ENCODE assay signal across 8 mouse cellular contexts in genomic region chr13:49146698-49147006, GRCm38 (mm10). TPM values are rescaled to one million over a fixed set of nuclear protein-coding genes. Genes with fewer than 3 reads are reported as not detected.
DNase-seq lines count a peak whose midpoint lies in the region; ATAC-seq and TF ChIP-seq lines count a peak whose summit lies in the region.

No protein-coding gene starts in this region.

- H3K4me1 ChIP-seq in cerebellum, adult 2 months (ENCODE audit: control insufficient read depth, insufficient read depth, low read length): peaks cover 35% of the 10 kb centered on the region
- peaks cover 22% of the 10 kb centered on the region for H3K4me1 ChIP-seq in megakaryocyte, embryonic 14.5 days
- H3K4me1 ChIP-seq in intestine, embryonic 15.5 days (replicated peaks): peaks cover 22% of the 10 kb centered on the region
- peaks cover 54% of the 10 kb centered on the region for H3K4me1 ChIP-seq in neural tube, embryonic 15.5 days

- no peak for TF ChIP-seq CTCF in cerebellum, adult 2 months (IDR thresholded peaks at IDR 0.05; ENCODE audit: borderline replicate concordance, insufficient read depth, low read depth, low read length)

- H3K27me3 ChIP-seq in cerebellum, adult 2 months (ENCODE audit: control insufficient read depth, insufficient read depth, low read length): no peaks in the 10 kb centered on the region
- peaks cover 98% of the 10 kb centered on the region for H3K27me3 ChIP-seq in megakaryocyte, embryonic 14.5 days (replicated peaks)
- peaks cover 7% of the 10 kb centered on the region for H3K27me3 ChIP-seq in intestine, embryonic 15.5 days (replicated peaks)
- peaks cover 15% of the 10 kb centered on the region; the same call in 1 of the 2 replicates for H3K27me3 ChIP-seq in neural tube, embryonic 15.5 days (replicated peaks)

- peak overlapping the region; percentile 75 for H3K9ac ChIP-seq in intestine, embryonic 15.5 days
- H3K9ac ChIP-seq in neural tube, embryonic 15.5 days (replicated peaks): peak overlapping the region; percentile 69

- no peak for ATAC-seq in cerebellum, adult (ENCODE audit: insufficient number of reproducible peaks, low FRiP score, low TSS enrichment)
- ATAC-seq in megakaryocyte, adult 5-6 weeks (ENCODE audit: poor library complexity, severe bottlenecking): no peak
- ATAC-seq in intestine, embryonic 15.5 days: peak; percentile 5; the same call in 1 of the 2 replicates
- no peak for ATAC-seq in neural tube, embryonic 15.5 days (ENCODE audit: low FRiP score)

- H3K4me3 ChIP-seq in cerebellum, adult 2 months (replicated peaks; ENCODE audit: insufficient read depth, low read depth, low read length): peak overlapping the region; percentile 97
- H3K4me3 ChIP-seq in megakaryocyte, embryonic 14.5 days (replicated peaks): peak overlapping the region; percentile 88
- peak overlapping the region; percentile 80 for H3K4me3 ChIP-seq in intestine, embryonic 15.5 days (replicated peaks)
- H3K4me3 ChIP-seq in neural tube, embryonic 15.5 days (replicated peaks): peak overlapping the region; percentile 56

- H3K27ac ChIP-seq in cerebellum, adult 2 months (ENCODE audit: insufficient read depth, low read length): peak overlapping the region; percentile 60
- H3K27ac ChIP-seq in intestine, embryonic 15.5 days: no peak overlapping the region
- peak overlapping the region; percentile 88 for H3K27ac ChIP-seq in neural tube, embryonic 15.5 days (replicated peaks)

- 1% methylated on average over 44 of the region's 44 CpGs for WGBS in cerebellum, adult 2 months
- WGBS in intestine, embryonic 15.5 days: under 1% methylated on average over 43 of the region's 44 CpGs
- 0% methylated on average over 34 of the region's 44 CpGs for WGBS in neural tube, embryonic 15.5 days

- TF ChIP-seq POLR2A in cerebellum, adult 2 months (IDR thresholded peaks at IDR 0.05; ENCODE audit: borderline replicate concordance, insufficient read depth, low read length): no peak

- no peaks in the 10 kb centered on the region for H3K36me3 ChIP-seq in megakaryocyte, embryonic 14.5 days (replicated peaks; ENCODE audit: low read length)
- H3K36me3 ChIP-seq in intestine, embryonic 15.5 days: no peaks in the 10 kb centered on the region
- no peaks in the 10 kb centered on the region for H3K36me3 ChIP-seq in neural tube, embryonic 15.5 days

- no peaks in the 10 kb centered on the region for H3K9me3 ChIP-seq in megakaryocyte, embryonic 14.5 days
- no peaks in the 10 kb centered on the region for H3K9me3 ChIP-seq in intestine, embryonic 15.5 days
- H3K9me3 ChIP-seq in neural tube, embryonic 15.5 days (replicated peaks): no peaks in the 10 kb centered on the region

- DNase-seq in cerebellum, adult 2 months: peak in 1 of 2 experiments; percentile 61
- no peak for DNase-seq in lung, postnatal 36 days
- DNase-seq in ovary, postnatal 10 days (ENCODE audit: low spot score): no peak

- H3K4me2 ChIP-seq in intestine, embryonic 15.5 days (replicated peaks): peak overlapping the region; percentile 98
- H3K4me2 ChIP-seq in neural tube, embryonic 15.5 days: peak overlapping the region; percentile 94

RNA-seq across cellular contexts. Expression of gene Wnk2, which starts 1.2 kb away (rescaled TPM):
- polyA plus RNA-seq in cerebellum, adult 2 months (2012; rRNA removed): 73.2 and 78.3 TPM in 2 replicates
- 0.02 and 0.35 TPM in 2 replicates for polyA plus RNA-seq in megakaryocyte, embryonic 14.5 days (2012; ENCODE audit: insufficient read depth, low replicate concordance)
- total RNA-seq in megakaryocyte, adult 5-6 weeks (2015): 0.66 and 1.6 TPM in 2 replicates
- total RNA-seq in megakaryocyte, adult 5-6 weeks (2017): 0.33 and 0.48 TPM in 2 replicates
- 3.1 and 4.1 TPM in 2 replicates for polyA plus RNA-seq in intestine, embryonic 15.5 days (2015; fragmentation: Nextera tagmentation; extraction: Ambion mirVana)
- 16.0 and 19.0 TPM in 2 replicates for polyA plus RNA-seq in neural tube, embryonic 15.5 days (2015; fragmentation: Nextera tagmentation; extraction: Ambion mirVana)

RNA-seq across cellular contexts. Expression of gene Ninj1, which starts 40.6 kb away (rescaled TPM):
- polyA plus RNA-seq in cerebellum, adult 2 months (2012; rRNA removed): 87.5 and 91.1 TPM in 2 replicates
- polyA plus RNA-seq in megakaryocyte, embryonic 14.5 days (2012; ENCODE audit: insufficient read depth, low replicate concordance): 422 and 866 TPM in 2 replicates
- 76.1 and 81.6 TPM in 2 replicates for total RNA-seq in megakaryocyte, adult 5-6 weeks (2015)
- 33.4 and 48.2 TPM in 2 replicates for total RNA-seq in megakaryocyte, adult 5-6 weeks (2017)
- polyA plus RNA-seq in intestine, embryonic 15.5 days (2015; fragmentation: Nextera tagmentation; extraction: Ambion mirVana): 54.8 and 62.1 TPM in 2 replicates
- 37.4 and 38.9 TPM in 2 replicates for polyA plus RNA-seq in neural tube, embryonic 15.5 days (2015; fragmentation: Nextera tagmentation; extraction: Ambion mirVana)
